Mouse (Mus musculus): ENCODE measurements at regions not wholly inside any gene's neighbourhood (a gene's known extent, or its start where the extent isn't known, plus 50 kb on each side); places are given as distances from the start of the nearest gene placed in this dataset.

- Histone ChIP-seq H3K27me3 (ENCODE audit: insufficient read depth, low read length) (no peaks in the 10 kb centered on the region), H3K9me3 (ENCODE audit: low read length) (no peaks in the 10 kb centered on the region), H3K4me1 (replicated peaks; ENCODE audit: low read depth, low read length) (no peaks in the 10 kb centered on the region), H3K36me3 (ENCODE audit: insufficient read depth, low read length) (no peaks in the 10 kb centered on the region), H3K4me3 (replicated peaks; ENCODE audit: low read length) (no peak overlapping the region)
- TF ChIP-seq CTCF (conservative IDR thresholded peaks at IDR 0.05; ENCODE audit: low read length) (no peak), POU5F1 (IDR thresholded peaks at IDR 0.05; ENCODE audit: borderline replicate concordance, low read length) (no peak), NANOG (IDR thresholded peaks at IDR 0.05; ENCODE audit: borderline replicate concordance, low read length) (no peak)
These were observed 196.0 kb upstream of the Cdh9 start for GRCm38 (mm10) chr15:16532587-16532986.

GRCm38 (mm10) chr15:16541226-16541625 lies 187.3 kb upstream of the Cdh9 start:
- TF ChIP-seq CTCF (conservative IDR thresholded peaks at IDR 0.05; ENCODE audit: low read length), result no peak
- no peak for TF ChIP-seq POU5F1 (IDR thresholded peaks at IDR 0.05; ENCODE audit: borderline replicate concordance, low read length)
- TF ChIP-seq NANOG (IDR thresholded peaks at IDR 0.05; ENCODE audit: borderline replicate concordance, low read length), result no peak

GRCm38 (mm10) chr15:16555173-16555572 lies 173.4 kb upstream of the Cdh9 start:
- H3K27me3 ChIP-seq (ENCODE audit: insufficient read depth, low read length), result no peaks in the 10 kb centered on the region
- H3K36me3 ChIP-seq (ENCODE audit: insufficient read depth, low read length), result no peaks in the 10 kb centered on the region
- TF ChIP-seq POU5F1 (IDR thresholded peaks at IDR 0.05; ENCODE audit: borderline replicate concordance, low read length) (no peak), NANOG (IDR thresholded peaks at IDR 0.05; ENCODE audit: borderline replicate concordance, low read length) (no peak), CTCF (conservative IDR thresholded peaks at IDR 0.05; ENCODE audit: low read length) (no peak)
- no peaks in the 10 kb centered on the region for H3K9me3 ChIP-seq (ENCODE audit: low read length)
- no peaks in the 10 kb centered on the region for H3K4me1 ChIP-seq (replicated peaks; ENCODE audit: low read depth, low read length)
- no peak overlapping the region for H3K4me3 ChIP-seq (replicated peaks; ENCODE audit: low read length)

More at GRCm38 (mm10) chr15:16541226-16541625, 187.3 kb upstream of the Cdh9 start:
- no peak overlapping the region for H3K4me3 ChIP-seq (replicated peaks; ENCODE audit: low read length)
- no peaks in the 10 kb centered on the region for H3K27me3 ChIP-seq (ENCODE audit: insufficient read depth, low read length)
- no peaks in the 10 kb centered on the region for H3K9me3 ChIP-seq (ENCODE audit: low read length)
- no peaks in the 10 kb centered on the region for H3K36me3 ChIP-seq (ENCODE audit: insufficient read depth, low read length)
- no peaks in the 10 kb centered on the region for H3K4me1 ChIP-seq (replicated peaks; ENCODE audit: low read depth, low read length)

DNA sequence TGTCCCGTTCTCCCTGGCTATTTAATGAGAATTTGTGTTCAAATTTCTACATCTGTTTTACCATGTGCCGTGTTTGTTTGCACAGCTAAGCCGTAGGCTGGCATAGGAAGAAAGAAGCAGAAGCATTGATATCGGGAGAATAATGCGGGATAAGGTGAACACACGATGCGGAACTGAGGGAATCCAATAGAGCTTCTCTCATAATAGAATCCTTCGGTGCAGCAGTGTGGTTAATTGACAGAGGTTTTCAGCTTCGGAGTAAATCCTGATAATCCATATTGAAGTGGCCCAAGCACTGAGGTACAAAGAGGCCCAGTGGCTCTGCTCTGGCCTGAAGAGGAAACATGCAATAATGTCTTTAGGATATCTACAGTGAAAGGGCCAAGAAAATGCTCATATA lies 172.2 kb upstream of the Cdh9 start:
- Histone ChIP-seq H3K27me3 (ENCODE audit: insufficient read depth, low read length) (no peaks in the 10 kb centered on the region), H3K9me3 (ENCODE audit: low read length) (no peaks in the 10 kb centered on the region), H3K4me3 (replicated peaks; ENCODE audit: low read length) (no peak overlapping the region), H3K4me1 (replicated peaks; ENCODE audit: low read depth, low read length) (no peaks in the 10 kb centered on the region), H3K36me3 (ENCODE audit: insufficient read depth, low read length) (no peaks in the 10 kb centered on the region)
- TF ChIP-seq NANOG (IDR thresholded peaks at IDR 0.05; ENCODE audit: borderline replicate concordance, low read length) (no peak), POU5F1 (IDR thresholded peaks at IDR 0.05; ENCODE audit: borderline replicate concordance, low read length) (no peak), CTCF (conservative IDR thresholded peaks at IDR 0.05; ENCODE audit: low read length) (no peak)

GRCm38 (mm10) chr15:16566155-16566732 lies 162.3 kb upstream of the Cdh9 start:
- Histone ChIP-seq H3K27me3 (ENCODE audit: insufficient read depth, low read length) (no peaks in the 10 kb centered on the region), H3K36me3 (ENCODE audit: insufficient read depth, low read length) (no peaks in the 10 kb centered on the region), H3K9me3 (ENCODE audit: low read length) (no peaks in the 10 kb centered on the region), H3K4me1 (replicated peaks; ENCODE audit: low read depth, low read length) (no peaks in the 10 kb centered on the region), H3K4me3 (replicated peaks; ENCODE audit: low read length) (no peak overlapping the region)
- TF ChIP-seq CTCF (conservative IDR thresholded peaks at IDR 0.05; ENCODE audit: low read length), result no peak
- TF ChIP-seq NANOG (IDR thresholded peaks at IDR 0.05; ENCODE audit: borderline replicate concordance, low read length), result no peak
- TF ChIP-seq POU5F1 (IDR thresholded peaks at IDR 0.05; ENCODE audit: borderline replicate concordance, low read length), result no peak

GRCm38 (mm10) chr15:16566799-16567198 lies 161.8 kb upstream of the Cdh9 start:
- Histone ChIP-seq H3K9me3 (ENCODE audit: low read length) (no peaks in the 10 kb centered on the region), H3K4me3 (replicated peaks; ENCODE audit: low read length) (no peak overlapping the region), H3K36me3 (ENCODE audit: insufficient read depth, low read length) (no peaks in the 10 kb centered on the region), H3K27me3 (ENCODE audit: insufficient read depth, low read length) (no peaks in the 10 kb centered on the region), H3K4me1 (replicated peaks; ENCODE audit: low read depth, low read length) (no peaks in the 10 kb centered on the region)
- TF ChIP-seq POU5F1 (IDR thresholded peaks at IDR 0.05; ENCODE audit: borderline replicate concordance, low read length) (no peak), NANOG (IDR thresholded peaks at IDR 0.05; ENCODE audit: borderline replicate concordance, low read length) (no peak), CTCF (conservative IDR thresholded peaks at IDR 0.05; ENCODE audit: low read length) (no peak)

DNA sequence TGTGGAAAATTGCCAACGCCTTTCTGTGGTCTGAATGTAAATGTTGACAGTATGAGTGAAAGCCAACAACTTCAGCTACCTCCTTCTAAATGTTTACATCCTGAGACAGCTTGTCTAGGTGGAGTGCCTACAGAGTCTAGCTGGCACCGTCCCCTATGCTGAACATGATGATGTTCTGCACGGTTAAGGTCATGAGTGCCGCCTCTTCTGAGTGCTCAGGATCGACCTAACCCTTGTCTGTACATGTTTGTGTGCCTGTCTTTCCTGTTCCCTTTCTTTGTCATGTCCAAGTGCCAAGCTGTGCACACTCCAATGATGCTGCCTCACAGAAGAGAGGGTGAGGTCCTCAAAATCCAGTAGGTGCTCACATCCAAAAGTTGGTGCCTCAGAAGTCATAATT lies 111.7 kb upstream of the Cdh9 start:
- TF ChIP-seq NANOG (IDR thresholded peaks at IDR 0.05; ENCODE audit: borderline replicate concordance, low read length) (no peak), CTCF (conservative IDR thresholded peaks at IDR 0.05; ENCODE audit: low read length) (no peak), POU5F1 (IDR thresholded peaks at IDR 0.05; ENCODE audit: borderline replicate concordance, low read length) (no peak)
- H3K4me3 ChIP-seq (replicated peaks; ENCODE audit: low read length), result no peak overlapping the region
- H3K27me3 ChIP-seq (ENCODE audit: insufficient read depth, low read length), result no peaks in the 10 kb centered on the region
- no peaks in the 10 kb centered on the region for H3K36me3 ChIP-seq (ENCODE audit: insufficient read depth, low read length)
- H3K9me3 ChIP-seq (ENCODE audit: low read length), result peaks cover 34% of the 10 kb centered on the region
- no peaks in the 10 kb centered on the region for H3K4me1 ChIP-seq (replicated peaks; ENCODE audit: low read depth, low read length)

DNA sequence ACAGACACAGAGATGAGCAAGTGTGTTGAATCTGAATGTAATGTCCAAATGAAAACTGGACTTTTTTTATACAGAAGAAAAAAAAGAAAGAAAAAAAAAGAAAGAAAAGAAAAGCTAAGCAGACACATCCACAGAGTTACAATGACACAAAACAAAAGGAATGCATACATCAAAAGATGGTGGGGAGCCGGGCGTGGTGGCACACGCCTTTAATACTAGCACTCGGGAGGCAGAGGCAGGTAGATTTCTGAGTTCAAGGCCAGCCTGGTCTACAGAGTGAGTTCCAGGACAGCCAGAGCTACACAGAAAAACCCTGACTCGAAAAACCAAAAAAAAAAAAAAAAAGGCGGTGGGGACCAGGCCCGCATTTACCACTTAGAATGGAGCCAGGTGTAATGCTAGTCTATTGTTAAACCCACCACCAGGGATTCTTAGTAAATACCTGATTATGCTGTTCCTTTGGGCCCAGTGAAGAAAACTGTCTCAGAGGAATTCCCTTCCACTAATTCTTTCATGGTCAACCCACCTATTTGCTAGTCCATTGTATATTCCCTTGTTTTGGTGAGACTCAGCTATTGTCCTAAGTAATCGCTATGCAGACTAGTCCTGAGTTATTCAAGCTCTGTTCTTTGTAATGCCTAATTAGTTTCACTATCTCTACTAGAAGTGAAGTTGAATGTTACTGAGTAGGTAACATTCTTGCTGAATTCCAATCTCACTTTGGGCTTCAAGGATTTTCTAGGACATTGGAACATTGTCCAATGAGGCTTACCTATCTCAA lies 99.0 kb upstream of the Cdh9 start:
- TF ChIP-seq CTCF (conservative IDR thresholded peaks at IDR 0.05; ENCODE audit: low read length) (no peak), NANOG (IDR thresholded peaks at IDR 0.05; ENCODE audit: borderline replicate concordance, low read length) (peak; percentile 96), POU5F1 (IDR thresholded peaks at IDR 0.05; ENCODE audit: borderline replicate concordance, low read length) (no peak; the same call in 1 of the 2 replicates)

More for the DNA sequence above, 99.0 kb upstream of the Cdh9 start:
- Histone ChIP-seq H3K9me3 (ENCODE audit: low read length) (peaks cover 34% of the 10 kb centered on the region), H3K27me3 (ENCODE audit: insufficient read depth, low read length) (no peaks in the 10 kb centered on the region), H3K4me3 (replicated peaks; ENCODE audit: low read length) (no peak overlapping the region), H3K4me1 (replicated peaks; ENCODE audit: low read depth, low read length) (peaks cover 16% of the 10 kb centered on the region), H3K36me3 (ENCODE audit: insufficient read depth, low read length) (peaks cover 12% of the 10 kb centered on the region; the same call in 1 of the 2 replicates)
